Mouse (Mus musculus) common myeloid progenitor, adult 5-6 weeks (primary cell): Measurements from ENCODE around the gene Zfp654. TPM values are rescaled to one million over a fixed set of nuclear protein-coding genes. Genes with fewer than 3 reads are reported as not detected.

Experiments
- ATAC-seq: replicated peaks from 2 replicates; pipeline ENCODE4 v1.8.0; 2016; ENCODE audit warnings: low read depth, mild to moderate bottlenecking, moderate TSS enrichment, inconsistent platforms; ENCODE audit not compliant: poor library complexity, severe bottlenecking
- total RNA-seq: library from RNA; stranded (forward); fragments of 200-1000, 187-1606 nt; gene quantifications from 2 replicates; pipeline ENCODE4 v1.2.3, GENCODE M21; 2017

The Zfp654 gene
- total RNA-seq, 1 experiment from 2014 or later: 28.8 TPM

- no peak for ATAC-seq
Observed at GRCm38 (mm10) chr16:64775516-64775915, 75.9 kb downstream of the Zfp654 start.

GRCm38 (mm10) chr16:64771431-64771818, 80.0 kb downstream of the Zfp654 start:
- no peak for ATAC-seq

GRCm38 (mm10) chr16:64770521-64771430, 80.7 kb downstream of the Zfp654 start, which contains the start of gene 4930453N24Rik:
TSS of gene 4930453N24Rik (minus strand) at chr16:64771161.
- ATAC-seq: peak; percentile 89

GRCm38 (mm10) chr16:64766696-64767300, 84.7 kb downstream of the Zfp654 start:
- no peak for ATAC-seq

- ATAC-seq: no peak
Observed at GRCm38 (mm10) chr16:64759245-64759626, 92.2 kb downstream of the Zfp654 start.

- peak; percentile 82 for ATAC-seq
Observed at GRCm38 (mm10) chr16:64758561-64759244, 92.7 kb downstream of the Zfp654 start.

GRCm38 (mm10) chr16:64757666-64758400, 93.6 kb downstream of the Zfp654 start:
- 0 out of 2 replicates have a peak, but pooled peaks have one; percentile 6 for ATAC-seq

GRCm38 (mm10) chr16:64756321-64756720, 95.1 kb downstream of the Zfp654 start:
- peak; percentile 53 for ATAC-seq

- ATAC-seq: peak; percentile 26; the same call in 1 of the 2 replicates
Observed at GRCm38 (mm10) chr16:64754743-64755139, 96.7 kb downstream of the Zfp654 start.

GRCm38 (mm10) chr16:64753990-64754742, 97.3 kb downstream of the Zfp654 start:
- ATAC-seq: no peak

- peak; percentile 91 for ATAC-seq
Observed at GRCm38 (mm10) chr16:64748237-64748636, 103.2 kb downstream of the Zfp654 start.

GRCm38 (mm10) chr16:64745089-64745488, 106.4 kb downstream of the Zfp654 start:
- ATAC-seq: peak; percentile 50

- ATAC-seq: no peak
Observed at GRCm38 (mm10) chr16:64737289-64737688, 114.2 kb downstream of the Zfp654 start.

Other genes with a start within 250 kb of the Zfp654 start
- not detected in 2 replicates for gene Csnka2ip, start 249.2 kb downstream of the Zfp654 start, total RNA-seq
- gene 4930453N24Rik, start 80.5 kb downstream of the Zfp654 start, total RNA-seq: 31.0 and 33.3 TPM in 2 replicates
- gene Cggbp1, start 344 bp upstream of the Zfp654 start, total RNA-seq: 91.0 and 107 TPM in 2 replicates